Mouse (Mus musculus) right cerebral cortex, postnatal 36 days (tissue): ENCODE measurements around the gene Cep44.

Experiments used
- DNase-seq, 2 experiments: peaks; one replicate each; pipeline ENCODE4 v3.0.0; 2022; ENCODE audit warnings: low spot score in 2 of 2, mixed read lengths in 1 of 2

Gene Cep44

GRCm38 (mm10) chr8:56486006-56486405, 64.8 kb downstream of the Cep44 start:
- DNase-seq, result no peak
